Mouse (Mus musculus) limb, embryonic 12.5 days (tissue): ENCODE results near the gene Srrm3. TPM values are rescaled to one million over a fixed set of nuclear protein-coding genes. Genes with fewer than 3 reads are reported as not detected.

Source experiments
- ATAC-seq: fragments of 200-750 bp; cut with Nextera tagmentation; 2 replicates; pipeline ENCODE4 v1.8.0; 2017; ENCODE audit warnings: low read depth, moderate TSS enrichment; ENCODE audit not compliant: insufficient number of reproducible peaks, insufficient read depth, low FRiP score, low TSS enrichment
- H3K27ac ChIP-seq: fragments of 300-500 bp; sonication (generic); 2 replicates; pipeline ENCODE4 v1.5.1; 2016; ENCODE audit warnings: mild to moderate bottlenecking, moderate library complexity
- H3K27me3 ChIP-seq: fragments of 300-500 bp; sonication (generic); 2 replicates; pipeline ENCODE4 v1.6.1; 2016; ENCODE audit warnings: mild to moderate bottlenecking, moderate library complexity
- H3K36me3 ChIP-seq: fragments of 300-500 bp; sonication (generic); 2 replicates; pipeline ENCODE4 v1.6.1; 2016; ENCODE audit warnings: mild to moderate bottlenecking, moderate library complexity
- H3K4me1 ChIP-seq: fragments of 300-500 bp; sonication (generic); replicated peaks from 2 replicates; pipeline ENCODE4 v1.6.1; 2016
- H3K4me2 ChIP-seq: fragments of 300-500 bp; sonication (generic); 2 replicates; pipeline ENCODE4 v1.6.1; 2016; ENCODE audit warnings: mild to moderate bottlenecking, moderate library complexity
- H3K4me3 ChIP-seq: fragments of 300-500 bp; sonication (generic); replicated peaks from 2 replicates; pipeline ENCODE4 v1.5.1; 2016; ENCODE audit warnings: mild to moderate bottlenecking
- H3K9ac ChIP-seq: fragments of 300-500 bp; sonication (generic); replicated peaks from 2 replicates; pipeline ENCODE4 v1.6.1; 2016; ENCODE audit warnings: mild to moderate bottlenecking, moderate library complexity
- H3K9me3 ChIP-seq: fragments of 300-500 bp; sonication (generic); 2 replicates; pipeline ENCODE4 v1.6.1; 2016; ENCODE audit warnings: mild to moderate bottlenecking, moderate library complexity
- WGBS: fragments of 180-500 bp; shearing (Covaris S2); methylation state at CpG from one replicate; pipeline ENCODE4 v1.1.7; 2016; 5-methylcytosine and 5-hydroxymethylcytosine counted together
- polyA plus RNA-seq: library from polyadenylated mRNA; unstranded; fragments of >200 nt; fragmentation: Nextera tagmentation; extraction: Ambion mirVana; gene quantifications from 2 replicates; pipeline ENCODE4 v1.2.1, GENCODE M21; 2016

Srrm3 gene
- polyA plus RNA-seq, 1 experiment from 2014 or later: 0.43 TPM

DNA sequence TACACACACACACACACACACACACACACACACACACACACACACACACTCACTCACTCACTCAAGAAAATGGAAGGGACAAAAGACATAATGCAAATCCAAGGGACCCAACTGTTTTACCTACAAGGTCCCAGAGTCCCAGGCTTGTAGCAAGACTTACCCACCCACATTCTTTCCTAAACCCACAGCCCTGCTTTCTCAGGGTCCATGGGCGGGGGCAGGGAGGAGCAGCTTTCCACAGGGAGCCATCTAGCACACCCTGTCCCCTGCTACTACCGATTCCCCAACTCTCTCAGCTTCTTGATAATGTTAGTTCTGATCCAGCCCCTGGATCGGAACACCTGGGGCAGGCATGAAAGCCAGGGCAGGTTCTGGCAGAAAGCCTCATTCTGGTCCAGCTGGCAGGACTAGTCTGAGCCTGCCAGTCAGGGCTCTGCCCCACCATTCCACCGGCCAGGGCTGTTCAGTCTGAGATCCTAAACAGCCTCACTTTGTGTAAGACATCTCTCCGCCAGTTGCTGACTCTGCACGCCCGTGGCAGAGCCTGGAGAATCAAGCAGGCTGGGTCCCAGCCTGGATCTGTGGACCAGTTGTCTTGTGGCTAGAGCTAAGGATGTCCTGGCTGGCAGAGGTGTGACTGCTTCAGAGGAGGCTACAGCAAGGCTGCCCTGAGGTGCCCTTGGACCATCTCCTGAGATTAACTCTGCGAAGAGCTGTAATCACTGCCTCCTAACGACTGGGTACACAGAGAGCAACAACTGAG, 86.1 kb downstream of the Srrm3 start:
- no peak overlapping the region for H3K4me2 ChIP-seq
- no peak for ATAC-seq
- H3K27ac ChIP-seq: peak overlapping the region; percentile 54; the same call in 1 of the 2 replicates
- H3K36me3 ChIP-seq: no peaks in the 10 kb centered on the region
- 47% methylated on average over 9 of the region's 9 CpGs for WGBS
- peaks cover 49% of the 10 kb centered on the region for H3K27me3 ChIP-seq
- H3K9ac ChIP-seq: no peak overlapping the region
- H3K9me3 ChIP-seq: no peaks in the 10 kb centered on the region
- H3K4me1 ChIP-seq: peaks cover 7% of the 10 kb centered on the region
- no peak overlapping the region for H3K4me3 ChIP-seq

DNA sequence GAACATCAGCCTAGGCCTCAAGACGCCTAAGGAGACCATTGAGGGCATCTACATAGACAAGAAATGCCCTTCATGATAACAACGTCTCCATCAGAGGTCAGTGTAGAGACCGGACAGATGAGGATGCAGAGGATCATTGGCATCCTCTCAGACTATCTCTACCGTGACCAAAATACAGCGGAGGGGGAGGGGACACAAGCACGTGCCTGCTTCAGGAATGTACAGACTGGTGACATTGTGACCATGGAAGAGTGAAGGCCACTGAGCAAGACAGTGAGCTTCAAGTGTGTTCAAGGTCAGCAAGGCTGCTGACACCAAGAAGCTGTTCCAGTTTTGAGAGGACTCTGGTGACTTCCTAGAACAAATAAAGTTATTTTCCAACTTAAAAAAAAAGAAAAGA, 88.3 kb downstream of the Srrm3 start:
- no peak overlapping the region for H3K4me2 ChIP-seq
- WGBS: 84% methylated on average over 6 of the region's 6 CpGs
- H3K9ac ChIP-seq: no peak overlapping the region
- H3K27ac ChIP-seq: no peak overlapping the region
- ATAC-seq: no peak
- H3K4me1 ChIP-seq: no peaks in the 10 kb centered on the region
- no peaks in the 10 kb centered on the region for H3K36me3 ChIP-seq
- no peak overlapping the region for H3K4me3 ChIP-seq
- peaks cover 30% of the 10 kb centered on the region for H3K27me3 ChIP-seq
- H3K9me3 ChIP-seq: no peaks in the 10 kb centered on the region

GRCm38 (mm10) chr5:135898028-135898427, 91.3 kb downstream of the Srrm3 start:
- ATAC-seq: no peak
- H3K9ac ChIP-seq: no peak overlapping the region
- no peaks in the 10 kb centered on the region for H3K9me3 ChIP-seq
- no peak overlapping the region for H3K4me2 ChIP-seq
- WGBS: 22% methylated on average over 3 of the region's 3 CpGs
- no peaks in the 10 kb centered on the region for H3K36me3 ChIP-seq
- no peak overlapping the region for H3K27ac ChIP-seq
- peaks cover 4% of the 10 kb centered on the region for H3K4me1 ChIP-seq
- H3K4me3 ChIP-seq: no peak overlapping the region
- H3K27me3 ChIP-seq: peaks cover 2% of the 10 kb centered on the region; the same call in 1 of the 2 replicates

- ATAC-seq: no peak
- no peaks in the 10 kb centered on the region for H3K9me3 ChIP-seq
- no peaks in the 10 kb centered on the region for H3K36me3 ChIP-seq
- H3K4me2 ChIP-seq: no peak overlapping the region
- no peak overlapping the region for H3K4me3 ChIP-seq
- WGBS: 83% methylated on average over 4 of the region's 4 CpGs
- H3K27me3 ChIP-seq: no peaks in the 10 kb centered on the region
- H3K27ac ChIP-seq: no peak overlapping the region
- H3K9ac ChIP-seq: no peak overlapping the region
- H3K4me1 ChIP-seq: peaks cover 10% of the 10 kb centered on the region
Observed at GRCm38 (mm10) chr5:135898995-135899394, 92.3 kb downstream of the Srrm3 start.

DNA sequence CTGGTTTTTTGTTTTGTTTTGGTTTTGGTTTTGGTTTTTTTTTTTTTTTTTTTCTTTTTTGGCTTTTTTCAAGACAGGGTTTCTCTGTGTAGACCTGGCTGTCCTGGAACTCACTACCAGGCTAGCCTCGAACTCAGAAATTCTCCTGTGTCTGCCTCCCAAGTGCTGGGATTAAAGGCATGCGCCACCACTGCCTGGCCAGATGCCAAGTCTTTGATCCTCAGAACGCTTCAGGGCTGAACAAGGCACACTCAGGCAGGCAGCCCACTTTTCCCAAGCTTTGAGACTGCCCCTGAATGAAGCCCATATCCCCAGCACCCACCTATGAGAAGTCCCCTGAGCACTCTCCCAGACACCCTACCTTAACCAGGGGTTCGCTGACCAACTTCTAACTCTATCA, 93.1 kb downstream of the Srrm3 start:
- no peak overlapping the region for H3K4me2 ChIP-seq
- H3K27ac ChIP-seq: no peak overlapping the region
- no peak overlapping the region for H3K4me3 ChIP-seq
- no peaks in the 10 kb centered on the region for H3K36me3 ChIP-seq
- H3K4me1 ChIP-seq: peaks cover 13% of the 10 kb centered on the region
- H3K9ac ChIP-seq: no peak overlapping the region
- 55% methylated on average over 4 of the region's 4 CpGs for WGBS
- no peak for ATAC-seq
- H3K27me3 ChIP-seq: no peaks in the 10 kb centered on the region
- H3K9me3 ChIP-seq: no peaks in the 10 kb centered on the region

DNA sequence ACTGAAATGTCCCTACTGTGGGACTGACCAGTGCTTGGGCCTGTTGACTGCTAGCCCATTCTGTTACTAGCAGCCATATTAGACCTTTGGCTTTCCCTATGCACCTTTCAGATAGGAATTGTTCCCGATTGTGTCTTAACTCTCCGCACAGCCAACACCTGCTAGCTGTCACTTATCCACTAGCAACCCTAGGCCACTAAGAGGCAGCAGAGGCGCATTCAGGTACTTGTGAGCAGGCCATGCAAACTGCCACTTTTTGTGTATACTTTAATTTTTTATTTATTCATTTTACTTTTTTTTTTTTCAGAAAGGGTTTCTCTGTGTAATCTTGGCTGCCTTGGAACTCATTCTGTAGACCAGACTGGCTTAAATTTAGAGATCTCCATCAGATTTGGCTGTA, 94.0 kb downstream of the Srrm3 start:
- peaks cover 13% of the 10 kb centered on the region for H3K4me1 ChIP-seq
- no peak overlapping the region for H3K27ac ChIP-seq
- no peak overlapping the region for H3K4me2 ChIP-seq
- no peak for ATAC-seq
- H3K9me3 ChIP-seq: no peaks in the 10 kb centered on the region
- 79% methylated on average over 3 of the region's 3 CpGs for WGBS
- no peak overlapping the region for H3K9ac ChIP-seq
- no peak overlapping the region for H3K4me3 ChIP-seq
- 0 out of 2 replicates have a peak, but pooled peaks cover 1% of the 10 kb centered on the region for H3K36me3 ChIP-seq
- H3K27me3 ChIP-seq: no peaks in the 10 kb centered on the region

GRCm38 (mm10) chr5:135901354-135902095, 94.8 kb downstream of the Srrm3 start:
- H3K4me1 ChIP-seq: peaks cover 13% of the 10 kb centered on the region
- H3K9me3 ChIP-seq: no peaks in the 10 kb centered on the region
- no peaks in the 10 kb centered on the region for H3K27me3 ChIP-seq
- 66% methylated on average over 6 of the region's 6 CpGs for WGBS
- no peak overlapping the region for H3K4me3 ChIP-seq
- no peak overlapping the region for H3K27ac ChIP-seq
- peaks cover 8% of the 10 kb centered on the region for H3K36me3 ChIP-seq
- H3K9ac ChIP-seq: no peak overlapping the region
- no peak overlapping the region for H3K4me2 ChIP-seq
- no peak for ATAC-seq

- Histone ChIP-seq H3K27me3 (no peaks in the 10 kb centered on the region), H3K9ac (peak overlapping the region; percentile 50), H3K9me3 (no peaks in the 10 kb centered on the region), H3K4me1 (peaks cover 13% of the 10 kb centered on the region), H3K4me2 (peak overlapping the region; percentile 65), H3K4me3 (peak overlapping the region; percentile 43), H3K27ac (no peak overlapping the region), H3K36me3 (peaks cover 23% of the 10 kb centered on the region)
- WGBS: 26% methylated on average over 7 of the region's 7 CpGs
- ATAC-seq: no peak
Observed at GRCm38 (mm10) chr5:135903058-135903457, 96.4 kb downstream of the Srrm3 start.

- Histone ChIP-seq H3K4me2 (peak overlapping the region; percentile 65), H3K27me3 (no peaks in the 10 kb centered on the region), H3K36me3 (peaks cover 29% of the 10 kb centered on the region), H3K9me3 (no peaks in the 10 kb centered on the region), H3K9ac (peak overlapping the region; percentile 50), H3K4me1 (peaks cover 13% of the 10 kb centered on the region), H3K4me3 (peak overlapping the region; percentile 43), H3K27ac (peak overlapping the region; percentile 77)
- WGBS: 1% methylated on average over 30 of the region's 30 CpGs
- peak; percentile 95 for ATAC-seq
Observed at GRCm38 (mm10) chr5:135903551-135904151, 97.0 kb downstream of the Srrm3 start.

GRCm38 (mm10) chr5:135904259-135904658, 97.6 kb downstream of the Srrm3 start:
- Histone ChIP-seq H3K9ac (no peak overlapping the region), H3K27me3 (no peaks in the 10 kb centered on the region), H3K9me3 (no peaks in the 10 kb centered on the region), H3K27ac (peak overlapping the region; percentile 20; the same call in 1 of the 2 replicates), H3K36me3 (peaks cover 34% of the 10 kb centered on the region), H3K4me2 (peak overlapping the region; percentile 65), H3K4me1 (peaks cover 13% of the 10 kb centered on the region), H3K4me3 (peak overlapping the region; percentile 43; the same call in 1 of the 2 replicates)
- WGBS: 68% methylated on average over 5 of the region's 5 CpGs
- ATAC-seq: no peak
